Mouse (Mus musculus) kidney, embryonic 14.5 days (tissue): Measurements from ENCODE around the gene Sema4b. TPM values are rescaled to one million over a fixed set of nuclear protein-coding genes. Genes with fewer than 3 reads are reported as not detected.

Experiments
- ATAC-seq: fragments of 200-750 bp; cut with Nextera tagmentation; 2 replicates; pipeline ENCODE4 v1.8.0; 2017; ENCODE audit warnings: moderate number of reproducible peaks, mild to moderate bottlenecking, moderate TSS enrichment, moderate library complexity; ENCODE audit not compliant: low FRiP score, low TSS enrichment
- H3K27ac ChIP-seq: fragments of 300-500 bp; sonication (generic); 2 replicates; pipeline ENCODE4 v1.5.1; 2014; ENCODE audit warnings: low read depth, mild to moderate bottlenecking, low read length, moderate library complexity, mixed read lengths
- H3K27me3 ChIP-seq: fragments of 300-500 bp; sonication (generic); 2 replicates; pipeline ENCODE4 v1.6.1; 2014; ENCODE audit warnings: mild to moderate bottlenecking, low read length; ENCODE audit not compliant: control insufficient read depth, insufficient read depth
- H3K36me3 ChIP-seq: fragments of 300-500 bp; sonication (generic); 2 replicates; pipeline ENCODE4 v1.6.1; 2014; ENCODE audit warnings: low read length, mixed read lengths; ENCODE audit not compliant: control insufficient read depth, insufficient read depth
- H3K4me1 ChIP-seq: fragments of 300-500 bp; sonication (generic); 2 replicates; pipeline ENCODE4 v1.6.1; 2014; ENCODE audit warnings: low read length, mixed read lengths; ENCODE audit not compliant: control insufficient read depth, insufficient read depth
- H3K4me2 ChIP-seq: fragments of 300-500 bp; sonication (generic); replicated peaks from 2 replicates; pipeline ENCODE4 v1.6.1; 2014; ENCODE audit warnings: low read depth, mild to moderate bottlenecking, low read length
- H3K4me3 ChIP-seq: fragments of 300-500 bp; sonication (generic); 2 replicates; pipeline ENCODE4 v1.5.1; 2014; ENCODE audit warnings: mild to moderate bottlenecking, low read length
- H3K9ac ChIP-seq: fragments of 300-500 bp; sonication (generic); 2 replicates; pipeline ENCODE4 v1.6.1; 2014; ENCODE audit warnings: low read depth, mild to moderate bottlenecking, low read length, moderate library complexity
- H3K9me3 ChIP-seq: fragments of 300-500 bp; sonication (generic); 2 replicates; pipeline ENCODE4 v1.6.1; 2016; ENCODE audit warnings: low read length; ENCODE audit not compliant: control insufficient read depth
- WGBS: fragments of 180-500 bp; shearing (Covaris S2); extraction: QIAGEN DNeasy Blood & Tissue Kit; methylation state at CpG from one replicate; pipeline ENCODE4 v1.1.7; 2014; 5-methylcytosine and 5-hydroxymethylcytosine counted together
- polyA plus RNA-seq: library from polyadenylated mRNA; unstranded; fragments of >200 nt; fragmentation: Nextera tagmentation; extraction: Ambion mirVana; gene quantifications from 2 replicates; pipeline ENCODE4 v1.2.1, GENCODE M21; 2014

Gene Sema4b
- polyA plus RNA-seq, 1 experiment from 2014 or later: 19.9 TPM

DNA sequence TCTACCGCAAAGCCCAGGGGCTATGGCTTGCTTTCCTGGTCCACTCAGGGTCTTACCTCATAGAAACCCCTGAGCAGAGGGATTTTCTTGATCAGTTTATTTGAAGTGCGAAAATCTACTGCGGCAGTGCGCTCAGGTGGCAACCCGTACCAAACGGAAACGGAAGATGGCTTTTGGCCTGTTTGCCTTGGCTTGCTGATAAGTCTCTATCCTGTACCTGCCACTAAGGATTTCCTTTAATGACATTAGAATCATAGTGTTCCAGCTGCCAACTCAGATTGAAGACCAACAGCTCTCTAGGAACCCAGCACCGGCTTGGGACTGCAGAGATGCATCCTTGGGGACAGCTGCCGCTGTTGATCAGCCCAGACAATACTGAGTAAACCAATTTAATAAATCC is 47.2 kb downstream of the Sema4b start:
- Histone ChIP-seq H3K4me3 (peak overlapping the region; percentile 55; the same call in 1 of the 2 replicates), H3K9me3 (no peaks in the 10 kb centered on the region), H3K36me3 (peaks cover 6% of the 10 kb centered on the region), H3K4me1 (peaks cover 14% of the 10 kb centered on the region; the same call in 1 of the 2 replicates), H3K9ac (no peak overlapping the region), H3K27ac (no peak overlapping the region), H3K4me2 (peak overlapping the region; percentile 60; the same call in 1 of the 2 replicates), H3K27me3 (no peaks in the 10 kb centered on the region)
- 73% methylated on average over 9 of the region's 9 CpGs for WGBS
- no peak for ATAC-seq

DNA sequence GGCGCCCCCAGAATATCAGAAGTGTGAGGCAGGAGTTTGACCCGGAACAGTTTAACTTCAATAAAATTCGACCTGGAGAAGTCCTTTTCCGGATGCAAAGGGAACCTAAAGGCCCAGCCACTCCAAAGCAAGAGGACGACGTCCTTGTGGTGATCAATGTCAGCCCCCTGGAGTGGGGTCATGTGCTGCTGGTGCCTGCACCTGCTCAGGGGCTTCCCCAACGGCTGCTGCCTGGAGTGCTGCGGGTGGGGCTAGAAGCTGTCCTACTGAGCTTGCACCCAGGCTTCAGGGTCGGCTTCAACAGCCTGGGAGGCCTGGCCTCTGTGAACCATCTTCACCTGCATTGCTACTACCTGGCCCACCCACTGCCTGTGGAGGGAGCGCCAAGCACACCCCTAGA is 51.9 kb downstream of the Sema4b start:
- Histone ChIP-seq H3K9me3 (no peaks in the 10 kb centered on the region), H3K4me3 (no peak overlapping the region), H3K9ac (no peak overlapping the region), H3K4me1 (no peaks in the 10 kb centered on the region), H3K4me2 (no peak overlapping the region), H3K36me3 (peaks cover 19% of the 10 kb centered on the region), H3K27me3 (no peaks in the 10 kb centered on the region), H3K27ac (no peak overlapping the region)
- WGBS: 92% methylated on average over 10 of the region's 10 CpGs
- no peak for ATAC-seq

DNA sequence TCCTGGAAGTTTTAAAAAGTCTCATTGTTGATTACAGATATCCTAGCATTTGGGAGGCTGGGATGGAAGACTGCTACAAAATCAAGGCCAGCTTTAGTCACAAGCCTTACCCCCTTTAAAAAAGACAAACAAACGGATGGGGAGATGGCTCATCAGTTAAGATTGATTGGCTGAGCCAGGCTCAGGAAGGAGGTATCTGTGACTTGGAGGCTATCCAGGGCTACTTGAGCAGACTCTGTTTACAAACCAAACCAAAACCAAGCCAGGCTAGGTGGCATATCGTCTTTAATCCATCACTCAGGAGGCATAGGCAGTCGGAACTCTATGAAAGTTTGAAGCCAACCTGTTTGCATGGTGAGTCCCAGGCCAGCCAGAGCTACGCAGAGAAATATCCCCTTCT is 55.0 kb downstream of the Sema4b start:
- Histone ChIP-seq H3K9ac (no peak overlapping the region), H3K4me1 (no peaks in the 10 kb centered on the region), H3K27me3 (no peaks in the 10 kb centered on the region), H3K4me3 (no peak overlapping the region), H3K9me3 (no peaks in the 10 kb centered on the region; the same call in 1 of the 2 replicates), H3K4me2 (no peak overlapping the region), H3K36me3 (peaks cover 19% of the 10 kb centered on the region), H3K27ac (no peak overlapping the region)
- no peak for ATAC-seq
- WGBS: 84% methylated on average over 4 of the region's 4 CpGs

GRCm38 (mm10) chr7:80244851-80245250 is 58.2 kb downstream of the Sema4b start:
- Histone ChIP-seq H3K36me3 (peaks cover 7% of the 10 kb centered on the region; the same call in 1 of the 2 replicates), H3K27me3 (no peaks in the 10 kb centered on the region), H3K4me2 (no peak overlapping the region), H3K4me3 (no peak overlapping the region), H3K27ac (no peak overlapping the region), H3K4me1 (no peaks in the 10 kb centered on the region), H3K9ac (no peak overlapping the region), H3K9me3 (no peaks in the 10 kb centered on the region; the same call in 1 of the 2 replicates)
- WGBS: 91% methylated on average over 4 of the region's 4 CpGs
- no peak for ATAC-seq

GRCm38 (mm10) chr7:80246148-80246721 is 59.6 kb downstream of the Sema4b start, which contains the start of gene Ttll13:
Ttll13 (plus strand) TSS chr7:80246376.
- peak within 1 kb of the TSS; percentile 62 for H3K27ac ChIP-seq
- no peaks in the 10 kb centered on the region for H3K27me3 ChIP-seq
- ATAC-seq: peak; percentile 98
- H3K4me3 ChIP-seq: peak within 1 kb of the TSS; percentile 55
- H3K9ac ChIP-seq: peak within 1 kb of the TSS; percentile 62
- WGBS: under 1% methylated on average over 48 of the region's 48 CpGs
- H3K4me1 ChIP-seq: no peaks in the 10 kb centered on the region
- H3K4me2 ChIP-seq: peak within 1 kb of the TSS; percentile 55
- no peaks in the 10 kb centered on the region; the same call in 1 of the 2 replicates for H3K9me3 ChIP-seq
- H3K36me3 ChIP-seq: no peaks in the 10 kb centered on the region

- Histone ChIP-seq H3K4me3 (peak overlapping the region; percentile 55), H3K27me3 (no peaks in the 10 kb centered on the region), H3K36me3 (no peaks in the 10 kb centered on the region), H3K9ac (peak overlapping the region; percentile 62; the same call in 1 of the 2 replicates), H3K9me3 (no peaks in the 10 kb centered on the region; the same call in 1 of the 2 replicates), H3K4me1 (no peaks in the 10 kb centered on the region), H3K27ac (no peak overlapping the region), H3K4me2 (peak overlapping the region; percentile 55; the same call in 1 of the 2 replicates)
- WGBS: 58% methylated on average over 7 of the region's 7 CpGs
- ATAC-seq: no peak
Measured at GRCm38 (mm10) chr7:80246859-80247258, 60.2 kb downstream of the Sema4b start.

- Histone ChIP-seq H3K4me2 (no peak overlapping the region), H3K4me3 (no peak overlapping the region), H3K9ac (no peak overlapping the region), H3K9me3 (no peaks in the 10 kb centered on the region), H3K4me1 (no peaks in the 10 kb centered on the region), H3K27ac (no peak overlapping the region), H3K36me3 (no peaks in the 10 kb centered on the region), H3K27me3 (no peaks in the 10 kb centered on the region)
- no peak for ATAC-seq
- 80% methylated on average over 7 of the region's 7 CpGs for WGBS
Measured at GRCm38 (mm10) chr7:80252437-80252836, 65.8 kb downstream of the Sema4b start.

GRCm38 (mm10) chr7:80252886-80253285 is 66.2 kb downstream of the Sema4b start:
- H3K9ac ChIP-seq: no peak overlapping the region
- H3K4me1 ChIP-seq: no peaks in the 10 kb centered on the region
- H3K27ac ChIP-seq: no peak overlapping the region
- ATAC-seq: no peak
- H3K27me3 ChIP-seq: no peaks in the 10 kb centered on the region
- no peak overlapping the region for H3K4me3 ChIP-seq
- no peaks in the 10 kb centered on the region for H3K36me3 ChIP-seq
- WGBS: 90% methylated on average over 11 of the region's 11 CpGs
- H3K4me2 ChIP-seq: no peak overlapping the region
- H3K9me3 ChIP-seq: no peaks in the 10 kb centered on the region

- WGBS: 65% methylated on average over 2 of the region's 2 CpGs
- Histone ChIP-seq H3K4me2 (no peak overlapping the region), H3K4me3 (no peak overlapping the region), H3K27me3 (no peaks in the 10 kb centered on the region), H3K27ac (no peak overlapping the region), H3K9ac (no peak overlapping the region), H3K36me3 (no peaks in the 10 kb centered on the region), H3K4me1 (no peaks in the 10 kb centered on the region), H3K9me3 (no peaks in the 10 kb centered on the region)
- ATAC-seq: no peak
Measured at GRCm38 (mm10) chr7:80255981-80256380, 69.3 kb downstream of the Sema4b start.
